Mouse (Mus musculus): ENCODE data around the gene Nkain4.

GRCm38 (mm10) chr2:180963956-180964355 lies 9.5 kb upstream of the Nkain4 start:
- TF ChIP-seq CTCF (IDR thresholded peaks at IDR 0.05; ENCODE audit: low read depth, low read length) (peak; percentile 91), POLR2A (IDR thresholded peaks at IDR 0.05; ENCODE audit: insufficient read depth, low read length) (no peak), EP300 (IDR thresholded peaks at IDR 0.05; ENCODE audit: insufficient read depth, low read depth, low read length) (no peak)
